In genomic region chr17:24960135-24960851, GRCm38 (mm10) we compare ENCODE assay signal across 8 mouse cellular contexts. TPM values are rescaled to one million over a fixed set of nuclear protein-coding genes. Genes with fewer than 3 reads are reported as not detected.
A peak's percentile ranks its signal among the peaks of the same experiment; 100 is the strongest.
DNase-seq lines count a peak whose midpoint lies in the region; ATAC-seq and TF ChIP-seq lines count a peak whose summit lies in the region.

Gene Jpt2 (minus strand): TSS chr17:24960689.

- H3K4me3 ChIP-seq in gastrocnemius, adult 2 months, result peak within 1 kb of the TSS; percentile 94
- H3K4me3 ChIP-seq in megakaryocyte, embryonic 14.5 days (replicated peaks), result peak within 1 kb of the TSS; percentile 97

- intact Hi-C loops in gastrocnemius, adult 2 months (cut with DNase I), result no loop called here

- peak within 1 kb of the TSS; percentile 78 for H3K27ac ChIP-seq in gastrocnemius, adult 2 months

- peak; percentile 99 for DNase-seq in adipocyte (ENCODE audit: low spot score)
- DNase-seq in gastrocnemius, adult 2 months, result peak; percentile 99
- peak; percentile 92 to 98 for DNase-seq in left cerebral cortex, adult 9 months (ENCODE audit: low spot score in 2 of 2)
- DNase-seq in right cerebral cortex, adult 2 months (ENCODE audit: low spot score in 2 of 2), result peak; percentile 97 to 98
- peak; percentile 94 for DNase-seq in urinary bladder, postnatal 10 days (ENCODE audit: low spot score)

- peak; percentile 26 for TF ChIP-seq CTCF in gastrocnemius, adult 2 months (IDR thresholded peaks at IDR 0.05)

- H3K4me1 ChIP-seq in megakaryocyte, embryonic 14.5 days, result peaks cover 46% of the 10 kb centered on the region

- peaks cover 61% of the 10 kb centered on the region for H3K36me3 ChIP-seq in megakaryocyte, embryonic 14.5 days (replicated peaks; ENCODE audit: low read length)

- H3K27me3 ChIP-seq in megakaryocyte, embryonic 14.5 days (replicated peaks), result no peaks in the 10 kb centered on the region

- no peaks in the 10 kb centered on the region for H3K9me3 ChIP-seq in megakaryocyte, embryonic 14.5 days

- ATAC-seq in common myeloid progenitor, adult 5-6 weeks (replicated peaks; ENCODE audit: low read depth, poor library complexity, severe bottlenecking), result peak; percentile 99
- ATAC-seq in inflammation-experienced regulatory T-cells, adult 6 months, result peak; percentile 98

RNA-seq across cellular contexts. Expression of gene Jpt2, which starts in this region (rescaled TPM):
- 89.7 and 100 TPM in 2 replicates for total RNA-seq in common myeloid progenitor, adult 5-6 weeks (2017)
- 1 to 10 TPM; 5.3 to 6.8 TPM for total RNA-seq in gastrocnemius, adult 2 months (2021)
- 10 to 100 TPM; 25.3 to 48.1 (median 32.1) TPM for polyA plus RNA-seq in inflammation-experienced regulatory T-cells, adult 6 months (2017; shearing (Covaris generic))
- polyA plus RNA-seq in megakaryocyte, embryonic 14.5 days (2012; ENCODE audit: insufficient read depth, low replicate concordance), result 3.5 and 8.6 TPM in 2 replicates

Comparison
In these comparisons a context has a peak if more than half of its experiments do, and no peak if none do; other contexts are left out.
1. Peak in every context shown above with its lines: DNase-seq, ATAC-seq, H3K4me3 ChIP-seq and H3K27ac ChIP-seq.
2. RNA of gene Jpt2 (total RNA-seq): 89.7 to 100 TPM in common myeloid progenitor, adult 5-6 weeks; 5.3 to 6.8 TPM in gastrocnemius, adult 2 months; every median in the first group is over 10 times any median in the second.